Mouse (Mus musculus): Measurements from ENCODE around the gene Olfr738. TPM values are rescaled to one million over a fixed set of nuclear protein-coding genes. Genes with fewer than 3 reads are reported as not detected.

Olfr738 gene
- polyA plus RNA-seq (2015; fragmentation: Nextera tagmentation; extraction: Ambion mirVana), result not detected in 2 replicates

- ATAC-seq (replicated peaks; ENCODE audit: insufficient number of reproducible peaks, insufficient read depth, low FRiP score, low read depth), result no peak
- H3K4me2 ChIP-seq, result no peak within 1 kb of the TSS
- no peak within 1 kb of the TSS for H3K27ac ChIP-seq
- H3K27me3 ChIP-seq, result no peaks in the 10 kb centered on the region
- no peaks in the 10 kb centered on the region for H3K4me1 ChIP-seq (replicated peaks)
- H3K4me3 ChIP-seq, result no peak within 1 kb of the TSS
- 63% methylated on average over 1 of the region's 1 CpGs for WGBS
- H3K36me3 ChIP-seq, result no peaks in the 10 kb centered on the region
- H3K9ac ChIP-seq, result no peak within 1 kb of the TSS
- H3K9me3 ChIP-seq (replicated peaks), result no peaks in the 10 kb centered on the region
Measured at GRCm38 (mm10) chr14:50407268-50407667, at the start of gene Olfr738. Olfr738 (plus strand) TSS chr14:50407568.

GRCm38 (mm10) chr14:50357593-50357992, 49.8 kb upstream of the Olfr738 start, which contains the start of gene Tlr11:
Tlr11 (plus strand) TSS chr14:50357914.
- no peaks in the 10 kb centered on the region for H3K27me3 ChIP-seq
- WGBS, result 71% methylated on average over 2 of the region's 2 CpGs
- no peaks in the 10 kb centered on the region for H3K36me3 ChIP-seq
- no peaks in the 10 kb centered on the region for H3K4me1 ChIP-seq (replicated peaks)
- no peak for ATAC-seq (replicated peaks; ENCODE audit: insufficient number of reproducible peaks, insufficient read depth, low FRiP score, low read depth)
- H3K9ac ChIP-seq, result no peak within 1 kb of the TSS
- H3K9me3 ChIP-seq (replicated peaks), result no peaks in the 10 kb centered on the region
- no peak within 1 kb of the TSS for H3K4me2 ChIP-seq
- no peak within 1 kb of the TSS for H3K27ac ChIP-seq
- H3K4me3 ChIP-seq, result no peak within 1 kb of the TSS

- H3K36me3 ChIP-seq, result no peaks in the 10 kb centered on the region
- no peaks in the 10 kb centered on the region for H3K4me1 ChIP-seq (replicated peaks)
- no peak overlapping the region for H3K9ac ChIP-seq
- no peak overlapping the region for H3K4me3 ChIP-seq
- WGBS, result 65% methylated on average over 3 of the region's 3 CpGs
- no peaks in the 10 kb centered on the region for H3K9me3 ChIP-seq (replicated peaks)
- H3K27me3 ChIP-seq, result no peaks in the 10 kb centered on the region
- ATAC-seq (replicated peaks; ENCODE audit: insufficient number of reproducible peaks, insufficient read depth, low FRiP score, low read depth), result no peak
- no peak overlapping the region for H3K27ac ChIP-seq
- H3K4me2 ChIP-seq, result no peak overlapping the region
Measured at GRCm38 (mm10) chr14:50360480-50360879, 46.9 kb upstream of the Olfr738 start.

- Histone ChIP-seq H3K9ac (no peak overlapping the region), H3K4me1 (replicated peaks) (no peaks in the 10 kb centered on the region), H3K27me3 (no peaks in the 10 kb centered on the region), H3K9me3 (replicated peaks) (no peaks in the 10 kb centered on the region), H3K27ac (no peak overlapping the region), H3K4me3 (no peak overlapping the region), H3K4me2 (no peak overlapping the region), H3K36me3 (no peaks in the 10 kb centered on the region)
- ATAC-seq (replicated peaks; ENCODE audit: insufficient number of reproducible peaks, insufficient read depth, low FRiP score, low read depth), result no peak
- WGBS, result 80% methylated on average over 2 of the region's 2 CpGs
Measured at GRCm38 (mm10) chr14:50363561-50363960, 43.8 kb upstream of the Olfr738 start.

GRCm38 (mm10) chr14:50380863-50381262, 26.5 kb upstream of the Olfr738 start, which contains the start of gene Olfr736:
Olfr736 (plus strand) TSS chr14:50381163.
- H3K36me3 ChIP-seq, result no peaks in the 10 kb centered on the region
- no peaks in the 10 kb centered on the region for H3K4me1 ChIP-seq (replicated peaks)
- no peaks in the 10 kb centered on the region for H3K27me3 ChIP-seq
- no peak for ATAC-seq (replicated peaks; ENCODE audit: insufficient number of reproducible peaks, insufficient read depth, low FRiP score, low read depth)
- no peak within 1 kb of the TSS for H3K4me2 ChIP-seq
- no peak within 1 kb of the TSS for H3K4me3 ChIP-seq
- WGBS, result 66% methylated on average over 2 of the region's 2 CpGs
- H3K9ac ChIP-seq, result no peak within 1 kb of the TSS
- no peaks in the 10 kb centered on the region for H3K9me3 ChIP-seq (replicated peaks)
- H3K27ac ChIP-seq, result no peak within 1 kb of the TSS

- Histone ChIP-seq H3K4me3 (no peak within 1 kb of the TSS), H3K27ac (no peak within 1 kb of the TSS), H3K9me3 (replicated peaks) (no peaks in the 10 kb centered on the region), H3K36me3 (no peaks in the 10 kb centered on the region), H3K4me2 (no peak within 1 kb of the TSS), H3K4me1 (replicated peaks) (no peaks in the 10 kb centered on the region), H3K9ac (no peak within 1 kb of the TSS), H3K27me3 (no peaks in the 10 kb centered on the region)
- no peak for ATAC-seq (replicated peaks; ENCODE audit: insufficient number of reproducible peaks, insufficient read depth, low FRiP score, low read depth)
- 58% methylated on average over 2 of the region's 2 CpGs for WGBS
Measured at GRCm38 (mm10) chr14:50418326-50418725, 11.0 kb downstream of the Olfr738 start, which contains the start of gene Olfr739. Olfr739 (plus strand) TSS chr14:50418626.

- no peaks in the 10 kb centered on the region for H3K36me3 ChIP-seq
- no peak within 1 kb of the TSS for H3K4me2 ChIP-seq
- WGBS, result 69% methylated on average over 3 of the region's 3 CpGs
Measured at GRCm38 (mm10) chr14:50445245-50445644, 37.9 kb downstream of the Olfr738 start, which contains the start of gene Olfr740. Olfr740 (plus strand) TSS chr14:50445545.

More at GRCm38 (mm10) chr14:50445245-50445644, 37.9 kb downstream of the Olfr738 start, which contains the start of gene Olfr740:
- no peak for ATAC-seq (replicated peaks; ENCODE audit: insufficient number of reproducible peaks, insufficient read depth, low FRiP score, low read depth)
- H3K9me3 ChIP-seq (replicated peaks), result no peaks in the 10 kb centered on the region
- no peak within 1 kb of the TSS for H3K9ac ChIP-seq
- no peaks in the 10 kb centered on the region for H3K27me3 ChIP-seq
- no peaks in the 10 kb centered on the region for H3K4me1 ChIP-seq (replicated peaks)
- H3K4me3 ChIP-seq, result no peak within 1 kb of the TSS
- no peak within 1 kb of the TSS for H3K27ac ChIP-seq

Other genes with a start within 250 kb of the Olfr738 start
- gene Olfr730, start 219.4 kb upstream of the Olfr738 start, polyA plus RNA-seq (2015; fragmentation: Nextera tagmentation; extraction: Ambion mirVana), result not detected in 2 replicates
- not detected in 2 replicates for gene Olfr731, start 165.7 kb upstream of the Olfr738 start, polyA plus RNA-seq (2015; fragmentation: Nextera tagmentation; extraction: Ambion mirVana)
- not detected in 2 replicates for gene Olfr732, start 123.4 kb upstream of the Olfr738 start, polyA plus RNA-seq (2015; fragmentation: Nextera tagmentation; extraction: Ambion mirVana)
- gene Olfr733, start 106.0 kb upstream of the Olfr738 start, polyA plus RNA-seq (2015; fragmentation: Nextera tagmentation; extraction: Ambion mirVana), result not detected in 2 replicates
- not detected in 2 replicates for gene Olfr734, start 80.8 kb upstream of the Olfr738 start, polyA plus RNA-seq (2015; fragmentation: Nextera tagmentation; extraction: Ambion mirVana)
- gene Olfr735, start 58.7 kb upstream of the Olfr738 start, polyA plus RNA-seq (2015; fragmentation: Nextera tagmentation; extraction: Ambion mirVana), result not detected in 2 replicates
- gene Tlr11, start 49.7 kb upstream of the Olfr738 start, polyA plus RNA-seq (2015; fragmentation: Nextera tagmentation; extraction: Ambion mirVana), result 0.05 TPM in 1 of 2 replicates, not detected in the other
- not detected in 2 replicates for gene Olfr736, start 26.4 kb upstream of the Olfr738 start, polyA plus RNA-seq (2015; fragmentation: Nextera tagmentation; extraction: Ambion mirVana)
- not detected in 2 replicates for gene Olfr739, start 11.1 kb downstream of the Olfr738 start, polyA plus RNA-seq (2015; fragmentation: Nextera tagmentation; extraction: Ambion mirVana)
- gene Olfr740, start 38.0 kb downstream of the Olfr738 start, polyA plus RNA-seq (2015; fragmentation: Nextera tagmentation; extraction: Ambion mirVana), result not detected in 2 replicates
- gene Olfr741, start 65.2 kb downstream of the Olfr738 start, polyA plus RNA-seq (2015; fragmentation: Nextera tagmentation; extraction: Ambion mirVana), result not detected in 2 replicates
- gene Olfr742, start 96.0 kb downstream of the Olfr738 start, polyA plus RNA-seq (2015; fragmentation: Nextera tagmentation; extraction: Ambion mirVana), result not detected in 2 replicates
- gene Olfr743, start 114.3 kb downstream of the Olfr738 start, polyA plus RNA-seq (2015; fragmentation: Nextera tagmentation; extraction: Ambion mirVana), result not detected in 2 replicates
- gene Olfr744, start 207.3 kb downstream of the Olfr738 start, polyA plus RNA-seq (2015; fragmentation: Nextera tagmentation; extraction: Ambion mirVana), result not detected in 2 replicates
- not detected in 2 replicates for gene Olfr745, start 231.8 kb downstream of the Olfr738 start, polyA plus RNA-seq (2015; fragmentation: Nextera tagmentation; extraction: Ambion mirVana)
- gene Olfr746, start 239.5 kb downstream of the Olfr738 start, polyA plus RNA-seq (2015; fragmentation: Nextera tagmentation; extraction: Ambion mirVana), result not detected in 2 replicates

Data from heart, embryonic 15.5 days (tissue).